Mouse (Mus musculus) megakaryocyte, embryonic 14.5 days (primary cell): ENCODE results near the gene Mrpl19.

Experiments
- FLI1 ChIP-seq: IDR thresholded peaks from 2 replicates; pipeline ENCODE4 v1.6.1; 2012; ENCODE audit warnings: low read length, inconsistent platforms, mixed read lengths
- GATA1 ChIP-seq: IDR thresholded peaks from 3 replicates; pipeline ENCODE4 v1.6.1; 2012; ENCODE audit warnings: mixed read lengths, low read length, inconsistent platforms, borderline replicate concordance

DNA sequence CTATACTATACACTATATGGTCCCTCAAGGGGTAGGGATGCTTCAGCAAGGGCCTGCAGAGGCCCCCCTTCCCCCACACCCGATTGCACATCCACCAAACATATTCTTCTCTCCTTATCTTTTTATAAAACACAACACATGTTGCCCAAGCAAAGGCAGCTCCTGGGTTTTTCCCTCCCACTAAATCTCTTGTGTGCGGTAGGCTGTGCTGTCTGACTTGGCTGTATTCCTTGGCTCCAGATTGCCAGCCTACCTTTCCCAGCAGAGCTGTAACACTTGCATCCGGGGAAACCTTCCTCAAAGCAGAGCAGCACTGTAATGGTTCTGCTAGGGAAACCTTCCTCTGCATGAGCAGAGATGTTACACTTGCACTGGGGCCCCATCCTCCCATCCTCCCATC lies 53.6 kb downstream of the Mrpl19 start:
- no peak for TF ChIP-seq GATA1
- no peak for TF ChIP-seq FLI1
